Mouse (Mus musculus): ENCODE measurements around the gene Ssty1. TPM values are rescaled to one million over a fixed set of nuclear protein-coding genes. Genes with fewer than 3 reads are reported as not detected.

The Ssty1 gene
- polyA plus RNA-seq (2017; shearing (Covaris generic)) = not detected

DNA sequence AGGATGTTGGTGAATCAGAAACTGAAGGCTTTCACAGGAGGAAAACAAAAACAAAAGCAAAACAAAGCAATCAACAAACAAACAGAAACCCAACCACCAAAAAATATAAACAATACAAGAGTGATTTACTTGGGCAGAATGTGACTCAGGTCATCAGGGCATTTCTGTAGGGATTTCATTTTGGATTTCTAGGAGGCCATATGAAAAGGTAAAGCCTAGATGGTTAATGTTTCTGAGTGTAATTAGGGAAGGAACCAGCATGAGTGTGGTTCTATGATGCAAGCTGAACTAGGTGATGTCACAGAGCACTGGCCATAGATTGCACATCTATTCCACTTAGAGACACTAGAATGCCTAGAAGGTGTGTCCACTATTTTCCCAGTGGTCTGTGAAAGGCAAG is at the start of gene Ssty1:
Ssty1 (plus strand) TSS at position 301 of the 400 bp plus-strand sequence.

DNA sequence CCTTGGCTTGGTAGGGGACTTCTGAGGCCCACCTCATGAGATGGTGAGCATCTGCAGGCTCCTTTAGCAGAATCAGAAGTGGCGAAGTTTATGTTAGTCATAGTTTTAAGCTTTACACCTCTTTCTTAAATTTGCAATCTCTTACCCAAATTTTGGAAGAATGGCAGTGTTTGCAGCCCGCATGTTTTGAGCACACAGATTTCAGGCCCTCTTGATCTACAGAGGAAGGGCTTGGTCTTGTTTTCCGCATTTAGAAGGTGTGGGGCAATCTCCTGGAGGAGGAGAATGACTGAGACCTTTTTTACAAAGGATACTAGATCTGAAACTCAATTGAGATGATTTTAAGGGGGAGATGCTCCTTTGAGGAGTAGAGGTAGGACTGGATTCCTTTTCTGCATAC is 27.2 kb upstream of the Ssty1 start, which contains the start of gene Gm21764:
Gm21764 (minus strand) TSS at position 101 of the 400 bp plus-strand sequence.

Other genes with a start within 250 kb of the Ssty1 start
- not detected for gene Gm21904, start 242.8 kb upstream of the Ssty1 start, polyA plus RNA-seq (2017; shearing (Covaris generic))
- not detected for gene Gm20772, start 214.4 kb upstream of the Ssty1 start, polyA plus RNA-seq (2017; shearing (Covaris generic))
- gene Gm20831, start 214.4 kb upstream of the Ssty1 start, polyA plus RNA-seq (2017; shearing (Covaris generic)) = not detected
- not detected for gene Srsy, start 151.8 kb upstream of the Ssty1 start, polyA plus RNA-seq (2017; shearing (Covaris generic))
- not detected for gene Gm21764, start 27.3 kb upstream of the Ssty1 start, polyA plus RNA-seq (2017; shearing (Covaris generic))